Mouse (Mus musculus) embryonic facial prominence, embryonic 11.5 days (tissue): ENCODE measurements around the gene Cdip1. TPM values are rescaled to one million over a fixed set of nuclear protein-coding genes. Genes with fewer than 3 reads are reported as not detected.
"Not testable (repeated sequence)": the region's sequence is repeated elsewhere in the genome, so short reads cannot be mapped to it uniquely, and the experiment has no call there.

Experiments used
- ATAC-seq: fragments of 200-750 bp; cut with Nextera tagmentation; replicated peaks from 2 replicates; pipeline ENCODE4 v1.8.0; 2017; ENCODE audit warnings: low read depth; ENCODE audit not compliant: insufficient number of reproducible peaks, low FRiP score, low TSS enrichment
- DNase-seq: peaks from one replicate; pipeline ENCODE4 v3.0.0-alpha.2; 2015; ENCODE audit warnings: low spot score
- H3K27ac ChIP-seq: fragments of 300-500 bp; sonication (generic); replicated peaks from 2 replicates; pipeline ENCODE4 v1.5.1; 2014; ENCODE audit warnings: mild to moderate bottlenecking, low read depth, low read length, control low read depth
- H3K27me3 ChIP-seq: fragments of 300-500 bp; sonication (generic); 2 replicates; pipeline ENCODE4 v1.6.1; 2014; ENCODE audit warnings: mild to moderate bottlenecking, low read length, moderate library complexity, mixed read lengths; ENCODE audit not compliant: control insufficient read depth, insufficient read depth
- H3K36me3 ChIP-seq: fragments of 300-500 bp; sonication (generic); replicated peaks from 2 replicates; pipeline ENCODE4 v1.6.1; 2014; ENCODE audit warnings: low read depth, mild to moderate bottlenecking, low read length, moderate library complexity, mixed read lengths; ENCODE audit not compliant: control insufficient read depth, insufficient read depth
- H3K4me1 ChIP-seq: fragments of 300-500 bp; sonication (generic); 2 replicates; pipeline ENCODE4 v1.6.1; 2014; ENCODE audit warnings: low read length, mixed read lengths; ENCODE audit not compliant: control insufficient read depth, insufficient read depth
- H3K4me2 ChIP-seq: fragments of 300-500 bp; sonication (generic); 2 replicates; pipeline ENCODE4 v1.6.1; 2014; ENCODE audit warnings: low read depth, mild to moderate bottlenecking, control low read depth, low read length, moderate library complexity
- H3K4me3 ChIP-seq: fragments of 300-500 bp; sonication (generic); 2 replicates; pipeline ENCODE4 v1.5.1; 2014; ENCODE audit warnings: low read depth, low read length, control low read depth
- H3K9ac ChIP-seq: fragments of 300-500 bp; sonication (generic); replicated peaks from 2 replicates; pipeline ENCODE4 v1.6.1; 2014; ENCODE audit warnings: mild to moderate bottlenecking, control low read depth, low read length
- H3K9me3 ChIP-seq: fragments of 300-500 bp; sonication (generic); replicated peaks from 2 replicates; pipeline ENCODE4 v1.6.1; 2016; ENCODE audit warnings: mild to moderate bottlenecking, low read length, inconsistent platforms, mixed read lengths; ENCODE audit not compliant: control insufficient read depth
- WGBS: fragments of 180-500 bp; shearing (Covaris S2); extraction: QIAGEN DNeasy Blood & Tissue Kit; methylation state at CpG from one replicate; pipeline ENCODE4 v1.1.7; 2014; 5-methylcytosine and 5-hydroxymethylcytosine counted together
- polyA plus RNA-seq: library from polyadenylated mRNA; unstranded; fragments of >200 nt; fragmentation: Nextera tagmentation; extraction: Ambion mirVana; gene quantifications from 2 replicates; pipeline ENCODE4 v1.2.1, GENCODE M21; 2014

Cdip1 gene
- polyA plus RNA-seq, 1 experiment from 2014 or later, result 76.1 TPM

- Histone ChIP-seq H3K9me3 (no peaks in the 10 kb centered on the region), H3K4me1 (no peaks in the 10 kb centered on the region; the same call in 1 of the 2 replicates), H3K27ac (no peak overlapping the region), H3K36me3 (peaks cover 27% of the 10 kb centered on the region), H3K4me2 (no peak overlapping the region), H3K9ac (no peak overlapping the region), H3K4me3 (no peak overlapping the region), H3K27me3 (no peaks in the 10 kb centered on the region)
- no peak for ATAC-seq
- DNase-seq, result no peak
- WGBS, result 88% methylated on average over 6 of the region's 6 CpGs
Measured at GRCm38 (mm10) chr16:4767012-4767790, 22.9 kb downstream of the Cdip1 start.

GRCm38 (mm10) chr16:4765852-4766251, 24.2 kb downstream of the Cdip1 start:
- Histone ChIP-seq H3K9me3 (no peaks in the 10 kb centered on the region), H3K27ac (no peak overlapping the region), H3K36me3 (peaks cover 27% of the 10 kb centered on the region), H3K4me1 (no peaks in the 10 kb centered on the region; the same call in 1 of the 2 replicates), H3K27me3 (no peaks in the 10 kb centered on the region), H3K4me3 (no peak overlapping the region), H3K4me2 (no peak overlapping the region), H3K9ac (no peak overlapping the region)
- WGBS, result 84% methylated on average over 2 of the region's 2 CpGs
- no peak for ATAC-seq
- DNase-seq, result no peak

GRCm38 (mm10) chr16:4763276-4763675, 26.8 kb downstream of the Cdip1 start:
- H3K4me2 ChIP-seq, result no peak overlapping the region
- 52% methylated on average over 2 of the region's 2 CpGs for WGBS
- DNase-seq, result peak; percentile 70
- no peak overlapping the region for H3K4me3 ChIP-seq
- H3K36me3 ChIP-seq, result peaks cover 11% of the 10 kb centered on the region
- no peaks in the 10 kb centered on the region for H3K9me3 ChIP-seq
- H3K27ac ChIP-seq, result no peak overlapping the region
- H3K9ac ChIP-seq, result no peak overlapping the region
- H3K27me3 ChIP-seq, result no peaks in the 10 kb centered on the region
- H3K4me1 ChIP-seq, result no peaks in the 10 kb centered on the region; the same call in 1 of the 2 replicates
- no peak for ATAC-seq

- Histone ChIP-seq H3K4me3 (no peak overlapping the region), H3K36me3 (peaks cover 6% of the 10 kb centered on the region), H3K27me3 (no peaks in the 10 kb centered on the region), H3K27ac (no peak overlapping the region), H3K4me2 (no peak overlapping the region), H3K9me3 (no peaks in the 10 kb centered on the region), H3K9ac (no peak overlapping the region), H3K4me1 (no peaks in the 10 kb centered on the region; the same call in 1 of the 2 replicates)
- no peak for DNase-seq
- no peak for ATAC-seq
- WGBS, result 91% methylated on average over 4 of the region's 4 CpGs
Measured at GRCm38 (mm10) chr16:4762437-4762836, 27.7 kb downstream of the Cdip1 start.

- Histone ChIP-seq H3K9ac (peak overlapping the region; percentile 51), H3K4me3 (peak overlapping the region; percentile 41)
- DNase-seq, result peak; percentile 40
- WGBS, result 3% methylated on average over 31 of the region's 42 CpGs
- H3K36me3 ChIP-seq, H3K9me3 ChIP-seq, H3K27me3 ChIP-seq, H3K4me2 ChIP-seq, H3K4me1 ChIP-seq, H3K27ac ChIP-seq: not testable (repeated sequence)
- peak; percentile 76; the same call in 1 of the 2 replicates for ATAC-seq
Measured at GRCm38 (mm10) chr16:4756660-4757335, 33.3 kb downstream of the Cdip1 start.

- Histone ChIP-seq H3K27me3 (no peaks in the 10 kb centered on the region), H3K4me1 (no peaks in the 10 kb centered on the region), H3K9ac (no peak overlapping the region), H3K4me3 (no peak overlapping the region), H3K9me3 (no peaks in the 10 kb centered on the region), H3K36me3 (no peaks in the 10 kb centered on the region), H3K4me2 (no peak overlapping the region), H3K27ac (no peak overlapping the region)
- no peak for ATAC-seq
- WGBS, result 90% methylated on average over 3 of the region's 3 CpGs
- no peak for DNase-seq
Measured at GRCm38 (mm10) chr16:4754045-4754444, 36.0 kb downstream of the Cdip1 start.

- 95% methylated on average over 3 of the region's 3 CpGs for WGBS
- ATAC-seq (no peak), DNase-seq (no peak)
- Histone ChIP-seq H3K27ac (no peak overlapping the region), H3K4me3 (no peak overlapping the region), H3K4me2 (no peak overlapping the region), H3K9me3 (no peaks in the 10 kb centered on the region), H3K4me1 (no peaks in the 10 kb centered on the region), H3K9ac (no peak overlapping the region), H3K36me3 (no peaks in the 10 kb centered on the region), H3K27me3 (no peaks in the 10 kb centered on the region)
Measured at GRCm38 (mm10) chr16:4752155-4752554, 37.9 kb downstream of the Cdip1 start.

GRCm38 (mm10) chr16:4742186-4742585, 47.9 kb downstream of the Cdip1 start:
- H3K36me3 ChIP-seq, result no peaks in the 10 kb centered on the region
- no peak for DNase-seq
- no peak overlapping the region for H3K4me3 ChIP-seq
- no peaks in the 10 kb centered on the region for H3K4me1 ChIP-seq
- no peaks in the 10 kb centered on the region for H3K9me3 ChIP-seq
- no peak overlapping the region for H3K9ac ChIP-seq
- no peaks in the 10 kb centered on the region for H3K27me3 ChIP-seq
- WGBS, result 100% methylated on average over 1 of the region's 1 CpGs
- H3K27ac ChIP-seq, result no peak overlapping the region
- no peak overlapping the region for H3K4me2 ChIP-seq
- ATAC-seq, result no peak
